Mouse (Mus musculus): ENCODE results near the gene Ubxn7.
"Not testable (repeated sequence)": the region's sequence is repeated elsewhere in the genome, so short reads cannot be mapped to it uniquely, and the experiment has no call there.

The Ubxn7 gene

DNA sequence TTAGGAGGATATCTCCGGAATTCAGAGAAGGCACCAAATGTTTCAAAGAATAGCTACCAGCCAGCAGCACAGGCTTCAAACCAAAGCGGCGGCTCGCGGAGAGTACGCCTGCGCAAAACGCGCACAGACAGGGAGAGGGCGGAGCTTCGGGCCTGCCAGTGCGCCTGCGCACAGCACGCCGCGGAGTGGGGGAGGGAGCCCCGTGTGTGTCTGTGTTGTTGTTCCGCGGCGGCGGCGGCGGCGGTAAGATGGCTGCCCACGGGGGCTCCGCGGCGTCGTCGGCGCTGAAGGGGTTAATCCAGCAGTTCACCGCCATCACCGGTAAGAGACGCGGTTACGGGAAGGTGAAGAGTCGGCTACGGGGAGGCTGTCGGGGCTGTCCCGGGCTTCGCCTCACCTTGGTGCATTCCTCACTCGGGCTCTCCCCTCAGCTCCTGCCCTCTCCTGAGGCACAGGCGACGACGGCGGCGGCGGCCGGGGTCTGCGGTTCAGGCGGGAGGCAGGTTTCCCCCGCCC, at the start of gene Ubxn7:
Ubxn7 (plus strand) TSS at position 218 of the 516 bp plus-strand sequence.
- DNase-seq (ENCODE audit: low spot score in 2 of 2): peak; percentile 97 to 98

GRCm38 (mm10) chr16:32282608-32283007, 49.4 kb upstream of the Ubxn7 start:
- DNase-seq (ENCODE audit: low spot score in 2 of 2): no peak

DNA sequence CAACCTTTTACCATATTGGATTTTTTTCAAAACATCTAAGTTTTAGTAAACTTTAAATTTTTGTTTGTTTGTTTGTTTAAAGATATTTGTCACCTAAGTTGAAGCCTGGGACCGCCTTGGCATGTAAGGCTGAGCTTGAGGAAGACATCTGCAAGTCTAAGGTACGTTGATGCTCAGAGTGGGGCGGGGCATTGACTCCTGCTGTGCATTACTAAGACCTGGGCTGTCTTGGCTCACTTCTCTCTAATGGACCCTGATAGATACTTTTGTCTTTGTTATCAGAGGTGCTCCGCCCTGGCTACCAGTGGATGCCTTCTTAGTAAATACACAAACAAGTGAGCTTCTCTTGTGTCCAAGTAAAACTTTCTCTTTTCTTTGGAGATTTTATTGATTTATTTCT, 40.2 kb upstream of the Ubxn7 start:
- DNase-seq (ENCODE audit: low spot score in 2 of 2): no peak

DNA sequence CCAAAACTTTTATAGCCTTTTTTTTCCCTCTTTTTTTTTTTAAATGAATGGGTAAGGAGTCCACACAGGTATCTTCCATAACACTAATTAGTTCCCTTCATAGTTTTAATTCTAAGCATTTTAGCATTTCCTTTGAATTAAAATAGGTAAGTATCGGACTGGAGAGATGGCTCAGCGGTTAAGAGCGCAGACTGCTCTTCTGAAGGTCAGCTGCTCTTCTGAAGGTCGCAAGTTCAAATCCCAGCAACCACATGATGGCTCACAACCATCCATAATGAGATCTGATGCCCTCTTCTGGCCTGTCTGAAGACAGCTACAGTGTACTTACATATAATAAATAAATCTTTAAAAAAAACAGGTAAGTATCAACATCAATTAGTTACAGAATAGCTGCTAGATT, 32.4 kb upstream of the Ubxn7 start:
- DNase-seq (ENCODE audit: low spot score in 2 of 2): not testable (repeated sequence)

DNA sequence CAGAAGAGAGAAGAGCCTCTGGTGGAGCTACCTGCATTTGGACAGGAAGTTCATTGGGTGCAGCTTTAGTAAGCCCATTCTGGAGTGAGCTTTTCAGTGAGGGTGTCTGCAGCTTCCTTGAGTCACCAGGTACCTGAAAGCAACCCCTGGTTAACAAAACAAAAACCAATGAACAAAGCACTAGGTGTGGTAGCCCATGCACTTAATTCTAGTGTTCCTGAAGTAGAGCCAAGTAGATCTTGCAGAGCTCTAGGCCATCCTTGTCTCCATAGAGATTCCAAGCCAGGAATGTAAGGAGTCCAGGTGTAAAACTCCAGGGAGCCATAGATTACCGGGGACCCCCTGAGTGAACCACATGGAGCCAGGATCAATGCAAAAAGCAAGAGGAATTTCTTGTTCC, 29.0 kb upstream of the Ubxn7 start:
- no peak for DNase-seq (ENCODE audit: low spot score in 2 of 2)

DNA sequence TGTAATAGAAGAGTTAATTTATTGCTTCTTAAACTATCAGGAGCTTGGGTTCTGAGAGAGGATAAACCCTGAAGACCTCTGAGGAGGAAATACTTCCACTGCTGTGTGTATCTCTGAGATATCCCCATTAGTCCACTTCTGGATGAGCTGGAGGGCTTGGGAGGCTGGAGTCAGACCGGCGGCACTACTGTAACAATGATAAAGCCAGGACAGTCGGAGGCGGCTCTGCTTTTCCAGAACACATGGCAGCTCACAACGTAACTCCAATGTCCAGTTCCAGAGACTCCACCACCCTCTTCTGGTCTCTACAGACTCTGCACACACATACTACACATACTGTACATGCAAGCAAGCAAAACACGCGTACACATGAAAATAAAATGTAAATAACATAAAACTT, 28.2 kb upstream of the Ubxn7 start:
- DNase-seq (ENCODE audit: low spot score in 2 of 2): no peak

- no peak for DNase-seq (ENCODE audit: low spot score in 2 of 2)
Measured at GRCm38 (mm10) chr16:32311970-32312369, 20.1 kb upstream of the Ubxn7 start.

- no peak for DNase-seq (ENCODE audit: low spot score in 2 of 2)
Measured at GRCm38 (mm10) chr16:32312386-32312785, 19.7 kb upstream of the Ubxn7 start.

- no peak for DNase-seq (ENCODE audit: low spot score in 2 of 2)
Measured at GRCm38 (mm10) chr16:32312859-32313258, 19.2 kb upstream of the Ubxn7 start.

GRCm38 (mm10) chr16:32316601-32317000, 15.5 kb upstream of the Ubxn7 start:
- DNase-seq (ENCODE audit: low spot score in 2 of 2): no peak

GRCm38 (mm10) chr16:32323953-32324352, 8.1 kb upstream of the Ubxn7 start:
- no peak for DNase-seq (ENCODE audit: low spot score in 2 of 2)

- DNase-seq (ENCODE audit: low spot score in 2 of 2): no peak
Measured at GRCm38 (mm10) chr16:32330876-32331670, 984 bp upstream of the Ubxn7 start.

- DNase-seq (ENCODE audit: low spot score in 2 of 2): no peak
Measured at GRCm38 (mm10) chr16:32332556-32333511, 777 bp downstream of the Ubxn7 start.

GRCm38 (mm10) chr16:32335146-32335545, 3.1 kb downstream of the Ubxn7 start:
- DNase-seq (ENCODE audit: low spot score in 2 of 2): no peak

- DNase-seq (ENCODE audit: low spot score in 2 of 2): no peak
Measured at GRCm38 (mm10) chr16:32336026-32336780, 4.1 kb downstream of the Ubxn7 start.

- DNase-seq (ENCODE audit: low spot score in 2 of 2): no peak
Measured at GRCm38 (mm10) chr16:32337001-32337400, 4.9 kb downstream of the Ubxn7 start.

DNA sequence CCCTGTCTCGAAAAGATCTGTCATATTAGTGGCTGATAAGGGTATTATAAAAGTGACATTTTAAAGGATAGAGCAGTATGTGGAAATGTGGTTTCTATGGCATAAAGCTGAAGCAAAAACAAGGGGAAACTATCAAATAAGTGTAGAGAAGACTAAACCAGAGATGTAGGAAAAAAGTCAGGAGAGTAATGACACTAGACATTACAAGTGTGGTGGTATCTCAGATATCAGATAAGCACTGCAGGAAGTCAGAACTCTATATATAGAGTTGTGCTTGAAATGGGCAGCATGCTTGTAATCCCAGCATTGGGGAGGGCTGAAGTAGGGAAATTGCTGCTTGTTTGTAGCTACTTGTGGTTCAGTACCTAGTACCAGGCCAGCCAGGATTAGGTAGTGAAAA, 8.4 kb downstream of the Ubxn7 start:
- no peak for DNase-seq (ENCODE audit: low spot score in 2 of 2)

- no peak for DNase-seq (ENCODE audit: low spot score in 2 of 2)
Measured at GRCm38 (mm10) chr16:32345521-32345920, 13.5 kb downstream of the Ubxn7 start.

DNA sequence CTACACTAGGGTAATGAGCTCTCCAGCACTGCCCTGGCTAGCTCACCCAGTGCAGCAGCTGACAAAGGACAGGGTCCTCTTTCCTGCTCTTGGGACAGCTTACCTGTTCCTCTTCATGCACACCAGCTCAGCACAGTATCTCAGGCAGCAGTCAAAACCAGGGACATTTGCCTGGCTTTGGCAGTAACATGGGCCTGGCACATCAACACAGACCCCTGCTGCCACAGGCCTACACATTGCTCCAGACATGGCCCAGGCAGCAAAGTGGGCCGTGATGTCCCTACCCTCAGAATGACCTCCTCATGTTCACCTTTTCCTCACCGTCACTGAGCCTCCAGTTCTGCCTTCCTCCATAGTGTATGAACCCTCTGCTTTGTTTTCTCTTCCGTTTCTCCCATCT, 18.7 kb downstream of the Ubxn7 start:
- no peak for DNase-seq (ENCODE audit: low spot score in 2 of 2)

- no peak for DNase-seq (ENCODE audit: low spot score in 2 of 2)
Measured at GRCm38 (mm10) chr16:32363530-32363929, 31.5 kb downstream of the Ubxn7 start.

- no peak for DNase-seq (ENCODE audit: low spot score in 2 of 2)
Measured at GRCm38 (mm10) chr16:32371351-32371750, 39.3 kb downstream of the Ubxn7 start.

DNA sequence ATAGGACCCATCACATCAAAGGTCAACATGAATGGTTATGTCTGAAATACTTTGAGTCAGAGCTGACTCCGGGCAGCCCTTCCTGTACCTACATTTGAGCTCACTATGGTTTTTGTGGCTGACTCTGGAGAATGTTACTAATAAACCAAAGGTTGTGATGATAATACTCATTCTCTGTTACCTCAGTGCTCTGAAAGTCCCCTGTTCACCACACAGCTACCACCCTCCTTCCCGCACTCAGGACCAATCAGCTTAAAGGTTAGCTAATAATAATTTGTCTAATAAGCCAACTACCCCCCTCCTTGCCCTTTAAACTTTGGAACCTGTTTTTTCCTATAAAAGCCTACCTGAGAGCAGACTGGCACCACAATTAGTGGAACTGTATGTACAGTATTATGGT, 47.5 kb downstream of the Ubxn7 start:
- no peak for DNase-seq (ENCODE audit: low spot score in 2 of 2)

All from urinary bladder, postnatal 4 days (tissue).